Mouse (Mus musculus): Measurements from ENCODE around the gene Glyatl3. TPM values are rescaled to one million over a fixed set of nuclear protein-coding genes. Genes with fewer than 3 reads are reported as not detected.

Glyatl3 gene
- polyA plus RNA-seq, 1 experiment from 2014 or later, result not detected

Other genes with a start within 250 kb of the Glyatl3 start
- gene Esp1, start 187.2 kb downstream of the Glyatl3 start, polyA plus RNA-seq (2015; fragmentation: Nextera tagmentation; extraction: Ambion mirVana), result not detected in 2 replicates
- 0.10 TPM in 1 of 2 replicates, not detected in the other for gene Crisp2, start 107.3 kb downstream of the Glyatl3 start, polyA plus RNA-seq (2015; fragmentation: Nextera tagmentation; extraction: Ambion mirVana)
- gene Rhag, start 103.2 kb downstream of the Glyatl3 start, polyA plus RNA-seq (2015; fragmentation: Nextera tagmentation; extraction: Ambion mirVana), result 0.16 and 0.25 TPM in 2 replicates
- 0.53 and 1.1 TPM in 2 replicates for gene 9130008F23Rik, start 33.8 kb downstream of the Glyatl3 start, polyA plus RNA-seq (2015; fragmentation: Nextera tagmentation; extraction: Ambion mirVana)
- gene Mut, start 20.3 kb upstream of the Glyatl3 start, polyA plus RNA-seq (2015; fragmentation: Nextera tagmentation; extraction: Ambion mirVana), result 22.3 and 24.0 TPM in 2 replicates
- 11.0 and 11.6 TPM in 2 replicates for gene Cenpq, start 20.7 kb upstream of the Glyatl3 start, polyA plus RNA-seq (2015; fragmentation: Nextera tagmentation; extraction: Ambion mirVana)